Mouse (Mus musculus): Measurements from ENCODE around the gene Smad3. TPM values are rescaled to one million over a fixed set of nuclear protein-coding genes. Genes with fewer than 3 reads are reported as not detected.

Smad3 gene
- total and polyA plus RNA-seq, 3 experiments: 0.81 to 1.5 (median 1.2) TPM

GRCm38 (mm10) chr9:63758641-63759391 is 1.0 kb upstream of the Smad3 start:
- peak overlapping the region; percentile 89 for H3K4me2 ChIP-seq (ENCODE audit: insufficient read depth, low read depth, poor library complexity, severe bottlenecking)
- H3K9me3 ChIP-seq (replicated peaks; ENCODE audit: low read length): peaks cover 12% of the 10 kb centered on the region
- TF ChIP-seq NRF1 (IDR thresholded peaks at IDR 0.05; ENCODE audit: low read depth, low read length): peak; percentile 60
- TF ChIP-seq MAFK (IDR thresholded peaks at IDR 0.05; ENCODE audit: insufficient replicate concordance, low read length): no peak
- dilution Hi-C loops (cut with MboI; ENCODE audit: extremely low pct_ligation_motif_present, extremely low pct_unique_long_range_greater_than_20kb, low sequenced_read_pairs) (no loop called here), in situ Hi-C loops (cut with MboI; ENCODE audit: low pct_ligation_motif_present, low pct_unique_long_range_greater_than_20kb, low sequenced_read_pairs) (no loop called here)
- no peaks in the 10 kb centered on the region for H3K36me3 ChIP-seq (replicated peaks in 1 of 2; ENCODE audit: control insufficient read depth in 1 of 2, insufficient read depth in 1 of 2, low read length in 1 of 2)
- H3K4me3 ChIP-seq (replicated peaks in 1 of 3; ENCODE audit: low read depth in 2 of 3, low read length in 2 of 3, poor library complexity in 1 of 3): peak overlapping the region in 1 of 3 experiments; percentile 58
- peaks cover 53% of the 10 kb centered on the region for H3K27me3 ChIP-seq (replicated peaks)
- H3K4me1 ChIP-seq (ENCODE audit: control insufficient read depth in 1 of 2, insufficient read depth in 2 of 2): peaks cover 5 to 43% of the 10 kb centered on the region in 2 experiments
- no peak overlapping the region for H3K27ac ChIP-seq (ENCODE audit: insufficient read depth, low read depth)
- H3K79me2 ChIP-seq (replicated peaks; ENCODE audit: control insufficient read depth, extremely low read depth, insufficient read depth, poor library complexity, severe bottlenecking): no peaks in the 10 kb centered on the region
- no peak for DNase-seq (ENCODE audit: extremely low read depth)
- no peak overlapping the region for H3K9ac ChIP-seq (ENCODE audit: insufficient read depth, low read depth)

DNA sequence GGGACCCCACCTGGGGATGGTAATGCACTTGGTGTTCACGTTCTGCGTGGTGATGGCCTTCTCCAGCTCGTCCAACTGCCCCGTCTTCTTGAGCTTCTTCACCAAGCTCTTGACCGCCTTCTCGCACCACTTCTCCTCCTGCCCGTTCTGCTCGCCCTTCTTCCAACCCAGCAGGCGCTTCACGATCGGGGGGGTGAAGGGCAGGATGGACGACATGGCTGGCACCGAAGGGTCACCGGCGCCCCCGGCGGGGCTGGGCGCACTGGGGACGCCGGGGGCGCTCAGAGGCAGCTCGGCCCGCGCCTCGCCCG is 377 bp downstream of the Smad3 start:
- TF ChIP-seq E2F4 (IDR thresholded peaks at IDR 0.05; ENCODE audit: insufficient replicate concordance, low read depth, low read length) (no peak), BHLHE40 (IDR thresholded peaks at IDR 0.05; ENCODE audit: low read depth, low read length) (no peak), MAX (IDR thresholded peaks at IDR 0.05; ENCODE audit: low read length) (no peak), USF2 (conservative IDR thresholded peaks at IDR 0.05; ENCODE audit: low read depth, low read length) (no peak), MAZ (IDR thresholded peaks at IDR 0.05; ENCODE audit: low read depth, low read length) (no peak), RAD21 (IDR thresholded peaks at IDR 0.05; ENCODE audit: low read depth, low read length) (no peak), MEF2A (IDR thresholded peaks at IDR 0.05; ENCODE audit: borderline replicate concordance, low read depth, low read length) (no peak)
- DNase-seq (ENCODE audit: extremely low read depth): no peak
- in situ Hi-C loops (cut with MboI; ENCODE audit: low pct_ligation_motif_present, low pct_unique_long_range_greater_than_20kb, low sequenced_read_pairs): no loop called here
- H3K27ac ChIP-seq (ENCODE audit: insufficient read depth, low read depth): no peak overlapping the region
- H3K9ac ChIP-seq (ENCODE audit: insufficient read depth, low read depth): peak overlapping the region; percentile 27
- no peaks in the 10 kb centered on the region for H3K79me2 ChIP-seq (replicated peaks; ENCODE audit: control insufficient read depth, extremely low read depth, insufficient read depth, poor library complexity, severe bottlenecking)
- H3K4me3 ChIP-seq (replicated peaks in 1 of 3; ENCODE audit: low read depth in 2 of 3, low read length in 2 of 3, poor library complexity in 1 of 3): peak overlapping the region in 2 of 3 experiments; percentile 58 to 66
- dilution Hi-C loops (cut with MboI; ENCODE audit: extremely low pct_ligation_motif_present, extremely low pct_unique_long_range_greater_than_20kb, low sequenced_read_pairs): no loop called here
- peak overlapping the region; percentile 89 for H3K4me2 ChIP-seq (ENCODE audit: insufficient read depth, low read depth, poor library complexity, severe bottlenecking)
- no peaks in the 10 kb centered on the region for H3K36me3 ChIP-seq (replicated peaks in 1 of 2; ENCODE audit: control insufficient read depth in 1 of 2, insufficient read depth in 1 of 2, low read length in 1 of 2)
- peaks cover 12% of the 10 kb centered on the region for H3K9me3 ChIP-seq (replicated peaks; ENCODE audit: low read length)
- peaks cover 5 to 43% of the 10 kb centered on the region in 2 experiments for H3K4me1 ChIP-seq (ENCODE audit: control insufficient read depth in 1 of 2, insufficient read depth in 2 of 2)
- peaks cover 56% of the 10 kb centered on the region for H3K27me3 ChIP-seq (replicated peaks)

DNA sequence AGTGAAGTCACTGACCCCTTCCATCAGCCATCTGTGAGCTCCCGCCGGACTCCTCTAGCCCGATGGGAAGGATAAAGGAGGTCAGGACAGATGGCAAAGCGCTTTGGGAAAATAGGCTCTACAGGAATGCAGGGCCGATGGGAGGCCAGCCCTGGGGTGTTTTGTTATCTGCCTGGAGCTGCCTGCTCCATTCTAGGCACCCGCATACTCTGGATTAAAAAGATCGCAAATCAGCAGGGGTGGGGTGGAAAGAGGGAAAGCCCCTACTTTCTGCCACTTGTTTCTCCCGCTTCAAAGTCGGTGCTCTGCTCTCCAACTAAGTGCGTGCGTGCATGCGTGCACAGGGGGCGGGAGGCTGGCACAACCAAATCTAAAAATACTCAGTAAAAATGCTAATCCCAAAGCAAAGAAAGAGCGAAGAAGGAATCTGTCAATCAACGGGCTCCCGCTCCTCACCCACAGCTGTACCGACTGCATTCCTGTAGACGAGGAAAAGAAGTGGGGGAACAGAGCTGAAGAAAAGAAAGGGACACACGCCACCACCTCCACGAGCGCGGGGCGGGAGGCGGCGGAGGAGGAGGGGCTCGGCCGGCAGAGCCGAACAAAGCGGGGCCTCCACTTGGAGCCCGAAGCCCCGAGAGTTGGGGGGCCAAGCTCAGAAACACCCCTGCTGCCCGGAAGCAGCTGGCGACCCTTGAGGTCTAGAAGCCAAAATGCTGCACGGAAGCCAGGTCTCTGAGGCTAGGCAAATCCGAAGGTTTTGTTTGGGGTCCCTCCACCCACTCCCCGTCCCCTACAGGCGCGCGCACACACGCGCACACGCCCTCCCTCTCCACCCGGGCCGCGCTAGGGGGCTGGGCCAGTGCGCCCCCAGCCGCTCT is 973 bp downstream of the Smad3 start:
- DNase-seq (ENCODE audit: extremely low read depth): no peak
- Histone ChIP-seq H3K4me3 (replicated peaks in 1 of 3; ENCODE audit: low read depth in 2 of 3, low read length in 2 of 3, poor library complexity in 1 of 3) (peak overlapping the region in 2 of 3 experiments; percentile 58 to 66), H3K79me2 (replicated peaks; ENCODE audit: control insufficient read depth, extremely low read depth, insufficient read depth, poor library complexity, severe bottlenecking) (no peaks in the 10 kb centered on the region), H3K9ac (ENCODE audit: insufficient read depth, low read depth) (no peak overlapping the region; the same call in 1 of the 2 replicates), H3K4me1 (ENCODE audit: control insufficient read depth in 1 of 2, insufficient read depth in 2 of 2) (peaks cover 5 to 43% of the 10 kb centered on the region in 2 experiments), H3K36me3 (replicated peaks in 1 of 2; ENCODE audit: control insufficient read depth in 1 of 2, insufficient read depth in 1 of 2, low read length in 1 of 2) (no peaks in the 10 kb centered on the region), H3K4me2 (ENCODE audit: insufficient read depth, low read depth, poor library complexity, severe bottlenecking) (peak overlapping the region; percentile 89), H3K27me3 (replicated peaks) (peaks cover 59% of the 10 kb centered on the region), H3K27ac (ENCODE audit: insufficient read depth, low read depth) (no peak overlapping the region), H3K9me3 (replicated peaks; ENCODE audit: low read length) (peaks cover 12% of the 10 kb centered on the region)
- 0 out of 2 replicates have a peak, but pooled peaks have one; percentile 15 for TF ChIP-seq BHLHE40 (IDR thresholded peaks at IDR 0.05; ENCODE audit: low read depth, low read length)
- no peak for TF ChIP-seq TBP (conservative IDR thresholded peaks at IDR 0.05; ENCODE audit: low read depth, low read length)
- no peak for TF ChIP-seq MAZ (IDR thresholded peaks at IDR 0.05; ENCODE audit: low read depth, low read length)
- TF ChIP-seq CTCF (conservative IDR thresholded peaks at IDR 0.05 in 1 of 2, IDR thresholded peaks at IDR 0.05 in 1 of 2; ENCODE audit: low read depth in 2 of 2, low read length in 2 of 2): no peak
- dilution Hi-C loops (cut with MboI; ENCODE audit: extremely low pct_ligation_motif_present, extremely low pct_unique_long_range_greater_than_20kb, low sequenced_read_pairs): no loop called here
- in situ Hi-C loops (cut with MboI; ENCODE audit: low pct_ligation_motif_present, low pct_unique_long_range_greater_than_20kb, low sequenced_read_pairs): no loop called here

All from CH12.LX (cell line).